Mouse (Mus musculus) lung, postnatal 0 days (tissue): ENCODE data around the gene Fhit. TPM values are rescaled to one million over a fixed set of nuclear protein-coding genes. Genes with fewer than 3 reads are reported as not detected.
"Not testable (repeated sequence)": the region's sequence is repeated elsewhere in the genome, so short reads cannot be mapped to it uniquely, and the experiment has no call there.

ENCODE experiments used
- ATAC-seq: fragments of 200-750 bp; cut with Nextera tagmentation; 2 replicates; pipeline ENCODE4 v1.8.0; 2017; ENCODE audit warnings: moderate library complexity
- DNase-seq: peaks from one replicate; pipeline ENCODE4 v3.0.0-alpha.2; 2016; ENCODE audit warnings: low spot score
- H3K27ac ChIP-seq: fragments of 300-500 bp; sonication (generic); 2 replicates; pipeline ENCODE4 v1.5.1; 2014; ENCODE audit warnings: antibody characterized with exemption, mild to moderate bottlenecking, low read length, mixed read lengths
- H3K27me3 ChIP-seq: fragments of 300-500 bp; sonication (generic); replicated peaks from 2 replicates; pipeline ENCODE4 v1.6.1; 2014; ENCODE audit warnings: low read length, mixed read lengths; ENCODE audit not compliant: insufficient read depth
- H3K36me3 ChIP-seq: fragments of 300-500 bp; sonication (generic); 2 replicates; pipeline ENCODE4 v1.6.1; 2014; ENCODE audit warnings: low read length, mixed read lengths; ENCODE audit not compliant: insufficient read depth
- H3K4me1 ChIP-seq: fragments of 300-500 bp; sonication (generic); 2 replicates; pipeline ENCODE4 v1.6.1; 2014; ENCODE audit warnings: antibody characterized with exemption, low read depth, low read length, mixed read lengths; ENCODE audit not compliant: insufficient read depth
- H3K4me2 ChIP-seq: fragments of 300-500 bp; sonication (generic); replicated peaks from 2 replicates; pipeline ENCODE4 v1.6.1; 2014; ENCODE audit warnings: low read depth, mild to moderate bottlenecking, low read length, moderate library complexity, mixed read lengths
- H3K4me3 ChIP-seq: fragments of 300-500 bp; sonication (generic); 2 replicates; pipeline ENCODE4 v1.5.1; 2014; ENCODE audit warnings: low read depth, low read length
- H3K9ac ChIP-seq: fragments of 300-500 bp; sonication (generic); replicated peaks from 2 replicates; pipeline ENCODE4 v1.6.1; 2014; ENCODE audit warnings: low read depth, mild to moderate bottlenecking
- H3K9me3 ChIP-seq: fragments of 300-500 bp; sonication (generic); 2 replicates; pipeline ENCODE4 v1.6.1; 2016; ENCODE audit warnings: low read length, mixed read lengths
- CTCF ChIP-seq: IDR thresholded peaks from 2 replicates; pipeline ENCODE4 v1.5.1; 2016; ENCODE audit warnings: antibody characterized with exemption, mild to moderate bottlenecking
- EP300 ChIP-seq: IDR thresholded peaks from 2 replicates; pipeline ENCODE4 v1.6.1; 2016; ENCODE audit warnings: antibody characterized with exemption, mild to moderate bottlenecking, control low read depth
- WGBS: fragments of 180-500 bp; shearing (Covaris S2); extraction: QIAGEN DNeasy Blood & Tissue Kit; methylation state at CpG from one replicate; pipeline ENCODE4 v1.1.7; 2014; 5-methylcytosine and 5-hydroxymethylcytosine counted together
- polyA plus RNA-seq: library from polyadenylated mRNA; unstranded; fragments of >200 nt; fragmentation: Nextera tagmentation; extraction: Ambion mirVana; gene quantifications from 2 replicates; pipeline ENCODE4 v1.2.1, GENCODE M21; 2015

The Fhit gene
- polyA plus RNA-seq, 1 experiment from 2014 or later: 5.6 TPM

GRCm38 (mm10) chr14:11083946-11084345 is 77.9 kb downstream of the Fhit start:
- no peaks in the 10 kb centered on the region for H3K9me3 ChIP-seq
- no peak for TF ChIP-seq CTCF
- TF ChIP-seq EP300: no peak
- ATAC-seq (no peak), DNase-seq (no peak)
- H3K27me3 ChIP-seq: no peaks in the 10 kb centered on the region
- H3K4me1 ChIP-seq: no peaks in the 10 kb centered on the region
- H3K9ac ChIP-seq: no peak overlapping the region
- no peak overlapping the region for H3K27ac ChIP-seq
- 52% methylated on average over 3 of the region's 3 CpGs for WGBS
- no peak overlapping the region for H3K4me2 ChIP-seq
- H3K4me3 ChIP-seq: no peak overlapping the region
- no peaks in the 10 kb centered on the region for H3K36me3 ChIP-seq

- TF ChIP-seq CTCF: no peak
- no peak for TF ChIP-seq EP300
- no peak for DNase-seq
- Histone ChIP-seq H3K36me3 (no peaks in the 10 kb centered on the region), H3K4me1 (no peaks in the 10 kb centered on the region), H3K4me2 (no peak overlapping the region), H3K27me3 (no peaks in the 10 kb centered on the region), H3K9me3 (no peaks in the 10 kb centered on the region), H3K27ac (no peak overlapping the region), H3K9ac (no peak overlapping the region), H3K4me3 (no peak overlapping the region)
- 72% methylated on average over 5 of the region's 5 CpGs for WGBS
- no peak for ATAC-seq
Measured at GRCm38 (mm10) chr14:11083462-11083861, 78.4 kb downstream of the Fhit start.

- Histone ChIP-seq H3K4me3 (no peak overlapping the region), H3K9me3 (no peaks in the 10 kb centered on the region), H3K27ac (no peak overlapping the region), H3K27me3 (no peaks in the 10 kb centered on the region), H3K4me2 (no peak overlapping the region), H3K36me3 (no peaks in the 10 kb centered on the region), H3K9ac (no peak overlapping the region), H3K4me1 (no peaks in the 10 kb centered on the region)
- ATAC-seq (no peak), DNase-seq (no peak)
- WGBS: 77% methylated on average over 2 of the region's 2 CpGs
- TF ChIP-seq EP300 (no peak), CTCF (no peak)
Measured at GRCm38 (mm10) chr14:11063594-11063993, 98.2 kb downstream of the Fhit start.

GRCm38 (mm10) chr14:11060221-11060620 is 101.6 kb downstream of the Fhit start:
- Histone ChIP-seq H3K4me2 (no peak overlapping the region), H3K27me3 (no peaks in the 10 kb centered on the region), H3K9ac (no peak overlapping the region), H3K9me3 (no peaks in the 10 kb centered on the region), H3K36me3 (no peaks in the 10 kb centered on the region), H3K27ac (no peak overlapping the region), H3K4me3 (no peak overlapping the region), H3K4me1 (no peaks in the 10 kb centered on the region)
- TF ChIP-seq CTCF: no peak
- no peak for TF ChIP-seq EP300
- DNase-seq: no peak
- no peak for ATAC-seq

GRCm38 (mm10) chr14:11039503-11040300 is 122.1 kb downstream of the Fhit start:
- H3K4me3 ChIP-seq, ATAC-seq, H3K9ac ChIP-seq, H3K4me1 ChIP-seq, H3K27me3 ChIP-seq, H3K4me2 ChIP-seq, DNase-seq, H3K36me3 ChIP-seq, H3K9me3 ChIP-seq, H3K27ac ChIP-seq: not testable (repeated sequence)
- WGBS: 71% methylated on average over 8 of the region's 8 CpGs

GRCm38 (mm10) chr14:11021391-11021790 is 140.4 kb downstream of the Fhit start:
- ATAC-seq (no peak), DNase-seq (no peak)
- H3K27ac ChIP-seq: no peak overlapping the region
- TF ChIP-seq EP300 (no peak), CTCF (no peak)
- no peaks in the 10 kb centered on the region for H3K27me3 ChIP-seq
- WGBS: 32% methylated on average over 3 of the region's 3 CpGs
- no peaks in the 10 kb centered on the region for H3K4me1 ChIP-seq
- no peak overlapping the region for H3K4me2 ChIP-seq
- no peak overlapping the region for H3K4me3 ChIP-seq
- H3K36me3 ChIP-seq: no peaks in the 10 kb centered on the region
- H3K9me3 ChIP-seq: no peaks in the 10 kb centered on the region
- no peak overlapping the region for H3K9ac ChIP-seq
